Mouse (Mus musculus) midbrain, embryonic 15.5 days (tissue): ENCODE results near the gene Nfam1. TPM values are rescaled to one million over a fixed set of nuclear protein-coding genes. Genes with fewer than 3 reads are reported as not detected.

Experiments used
- ATAC-seq: fragments of 200-750 bp; cut with Nextera tagmentation; replicated peaks from 2 replicates; pipeline ENCODE4 v1.8.0; 2017; ENCODE audit warnings: moderate TSS enrichment
- H3K27ac ChIP-seq: fragments of 300-500 bp; sonication (generic); 2 replicates; pipeline ENCODE4 v1.5.1; 2015; ENCODE audit warnings: mild to moderate bottlenecking, inconsistent platforms
- H3K27me3 ChIP-seq: fragments of 300-500 bp; sonication (generic); replicated peaks from 2 replicates; pipeline ENCODE4 v1.6.1; 2015; ENCODE audit warnings: inconsistent platforms
- H3K36me3 ChIP-seq: fragments of 300-500 bp; sonication (generic); replicated peaks from 2 replicates; pipeline ENCODE4 v1.6.1; 2015; ENCODE audit warnings: inconsistent platforms
- H3K4me1 ChIP-seq: fragments of 300-500 bp; sonication (generic); 2 replicates; pipeline ENCODE4 v1.6.1; 2015; ENCODE audit warnings: inconsistent platforms
- H3K4me2 ChIP-seq: fragments of 300-500 bp; sonication (generic); 2 replicates; pipeline ENCODE4 v1.6.1; 2015; ENCODE audit warnings: inconsistent platforms, mild to moderate bottlenecking, moderate library complexity
- H3K4me3 ChIP-seq: fragments of 300-500 bp; sonication (generic); 2 replicates; pipeline ENCODE4 v1.5.1; 2015; ENCODE audit warnings: mild to moderate bottlenecking, inconsistent platforms
- H3K9ac ChIP-seq: fragments of 300-500 bp; sonication (generic); 2 replicates; pipeline ENCODE4 v1.6.1; 2015; ENCODE audit warnings: mild to moderate bottlenecking, inconsistent platforms
- H3K9me3 ChIP-seq: fragments of 300-500 bp; sonication (generic); 2 replicates; pipeline ENCODE4 v1.6.1; 2016; ENCODE audit warnings: inconsistent platforms
- WGBS: fragments of 180-500 bp; shearing (Covaris S2); methylation state at CpG from one replicate; pipeline ENCODE4 v1.1.7; 2015; ENCODE audit warnings: mixed read lengths; 5-methylcytosine and 5-hydroxymethylcytosine counted together
- microRNA-seq: library from miRNA; unstranded; fragments of <30 nt; microRNA quantifications from one replicate; pipeline ENCODE4, GENCODE M21; 2016
- polyA plus RNA-seq: library from polyadenylated mRNA; unstranded; fragments of >200 nt; fragmentation: Nextera tagmentation; extraction: Ambion mirVana; gene quantifications from 2 replicates; pipeline ENCODE4 v1.2.1, GENCODE M21; 2015

Gene Nfam1
- polyA plus RNA-seq, 1 experiment from 2014 or later: 2.9 TPM

DNA sequence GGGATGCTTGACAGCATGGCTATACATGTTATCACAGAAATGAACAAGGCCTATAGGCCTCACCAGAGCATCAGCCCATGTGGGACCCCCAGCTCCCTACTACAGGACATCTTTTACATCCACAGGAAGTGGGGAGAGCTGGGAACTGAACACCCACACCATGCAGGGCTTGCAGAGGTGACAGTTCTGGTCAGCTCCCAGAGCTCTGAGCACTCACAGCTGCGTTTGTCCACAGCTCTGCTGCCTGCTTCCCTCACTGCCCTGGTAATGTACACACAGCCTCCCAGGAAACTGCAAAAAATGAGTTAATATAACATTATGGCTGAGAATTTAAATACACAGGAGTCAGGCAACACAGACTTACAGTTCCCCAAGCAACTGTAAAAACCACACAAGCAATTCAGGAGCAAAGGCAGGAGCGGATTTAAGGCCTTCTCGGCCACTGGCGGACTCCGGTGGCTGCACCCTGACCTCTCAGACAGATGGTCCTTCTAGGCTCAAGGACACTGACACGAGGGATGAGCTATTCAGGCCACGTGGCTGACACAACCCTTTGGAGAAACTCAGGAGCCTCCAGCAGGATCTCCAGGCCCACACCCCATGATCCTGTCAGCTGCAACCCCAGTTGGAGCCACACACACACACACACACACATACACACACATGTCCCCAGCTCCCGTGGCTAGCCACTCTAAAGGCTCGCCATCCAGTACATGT is 88.5 kb downstream of the Nfam1 start:
- Histone ChIP-seq H3K4me1 (peaks cover 58% of the 10 kb centered on the region), H3K27me3 (no peaks in the 10 kb centered on the region), H3K9me3 (no peaks in the 10 kb centered on the region), H3K27ac (no peak overlapping the region), H3K4me2 (no peak overlapping the region), H3K4me3 (no peak overlapping the region), H3K9ac (no peak overlapping the region), H3K36me3 (no peaks in the 10 kb centered on the region)
- no peak for ATAC-seq
- WGBS: 69% methylated on average over 9 of the region's 9 CpGs

Small RNA genes within 50 kb of the gene (microRNA-seq; reads per million reads assigned to microRNA genes)
- 31.6 reads per million, percentile 40 among the genes with 10 or more reads in this experiment for gene Mir3080

Other genes starting within 250 kb of the Nfam1 start
- not detected in 2 replicates for gene Cyp2d26, start 239.0 kb downstream of the Nfam1 start, polyA plus RNA-seq
- 15.1 and 15.9 TPM in 2 replicates for gene Tcf20, start 45.4 kb downstream of the Nfam1 start, polyA plus RNA-seq
- gene Serhl, start 56.2 kb upstream of the Nfam1 start, polyA plus RNA-seq: 24.9 and 27.8 TPM in 2 replicates
- gene Rrp7a, start 89.5 kb upstream of the Nfam1 start, polyA plus RNA-seq: 83.5 and 86.8 TPM in 2 replicates
- gene Poldip3, start 116.1 kb upstream of the Nfam1 start, polyA plus RNA-seq: 154 and 158 TPM in 2 replicates
- 122 TPM in 2 replicates for gene Cyb5r3, start 139.3 kb upstream of the Nfam1 start, polyA plus RNA-seq
- gene A4galt, start 218.5 kb upstream of the Nfam1 start, polyA plus RNA-seq: 3.4 and 3.7 TPM in 2 replicates